In genomic region chr11:114576803-114577202, GRCm38 (mm10) we compare ENCODE assay signal across 13 mouse cellular contexts.
DNase-seq lines count a peak whose midpoint lies in the region; ATAC-seq and TF ChIP-seq lines count a peak whose summit lies in the region.
"Had no signal": no experiment of that assay in that cellular context is flagged by ENCODE, and none has a peak within 500 bp of the region (broad histone marks: within the 10 kb centered on the region; RNA-seq: fewer than 3 reads in every experiment).

No protein-coding gene starts in this region.

- TF ChIP-seq CTCF in intestine, postnatal 0 days (IDR thresholded peaks at IDR 0.05; ENCODE audit: low read depth): peak; percentile 30
- TF ChIP-seq CTCF in brain, embryonic 14.5 days (IDR thresholded peaks at IDR 0.05; ENCODE audit: borderline replicate concordance, extremely low read depth, insufficient read depth, insufficient read length): peak; percentile 28; the same call in 1 of the 2 replicates

- H3K36me3 ChIP-seq in intestine, postnatal 0 days (ENCODE audit: control insufficient read depth, insufficient read depth): no peaks in the 10 kb centered on the region
- no peaks in the 10 kb centered on the region for H3K36me3 ChIP-seq in intestine, embryonic 16.5 days (ENCODE audit: control insufficient read depth, insufficient read depth, low read length)
- H3K36me3 ChIP-seq: heart, embryonic 15.5 days; lung, embryonic 15.5 days; neural tube, embryonic 12.5 days had no signal

- no peaks in the 10 kb centered on the region for H3K4me1 ChIP-seq in intestine, postnatal 0 days (replicated peaks; ENCODE audit: control insufficient read depth, insufficient read depth, low read length)
- no peaks in the 10 kb centered on the region for H3K4me1 ChIP-seq in intestine, embryonic 16.5 days (ENCODE audit: control insufficient read depth, insufficient read depth, low read length)
- H3K4me1 ChIP-seq: heart, embryonic 15.5 days; lung, embryonic 15.5 days; neural tube, embryonic 12.5 days had no signal

- DNase-seq in B cell, adult 2 months: peak; percentile 42 to 46
- DNase-seq in brain, embryonic 14.5 days (ENCODE audit: low read depth): no peak
- DNase-seq in naive thymus-derived CD4-positive, alpha-beta T cell, adult 2 months (ENCODE audit: low read depth): peak; percentile 56
- no peak for DNase-seq in embryo, embryonic 11 days
- DNase-seq in MN1 (ENCODE audit: low spot score): no peak
- DNase-seq in heart, adult 8-10 months (ENCODE audit: low spot score): no peak
- DNase-seq: adrenal gland, postnatal 14 days; kidney, adult 18-20 months had no signal

- no peak overlapping the region for H3K4me2 ChIP-seq in intestine, postnatal 0 days (replicated peaks; ENCODE audit: low read depth)
- H3K4me2 ChIP-seq in intestine, embryonic 16.5 days (ENCODE audit: low read depth, low read length): no peak overlapping the region
- H3K4me2 ChIP-seq: heart, embryonic 15.5 days; lung, embryonic 15.5 days; neural tube, embryonic 12.5 days had no signal

- WGBS in intestine, postnatal 0 days: 85% methylated on average over 8 of the region's 8 CpGs
- 82% methylated on average over 8 of the region's 8 CpGs for WGBS in intestine, embryonic 16.5 days

- H3K27me3 ChIP-seq in intestine, postnatal 0 days (replicated peaks; ENCODE audit: control insufficient read depth, insufficient read depth, low read length): no peaks in the 10 kb centered on the region
- no peaks in the 10 kb centered on the region for H3K27me3 ChIP-seq in intestine, embryonic 16.5 days (replicated peaks; ENCODE audit: control insufficient read depth, insufficient read depth, low read length)
- H3K27me3 ChIP-seq: heart, embryonic 15.5 days; lung, embryonic 15.5 days; neural tube, embryonic 12.5 days had no signal

- no peak overlapping the region for H3K4me3 ChIP-seq in intestine, postnatal 0 days (ENCODE audit: low read depth, low read length)
- no peak overlapping the region for H3K4me3 ChIP-seq in intestine, embryonic 16.5 days (ENCODE audit: low read length)
- H3K4me3 ChIP-seq: heart, embryonic 15.5 days; lung, embryonic 15.5 days; neural tube, embryonic 12.5 days had no signal

- no peak for ATAC-seq in intestine, postnatal 0 days
- ATAC-seq in intestine, embryonic 16.5 days: no peak

- H3K9me3 ChIP-seq in intestine, postnatal 0 days (ENCODE audit: control insufficient read depth): no peaks in the 10 kb centered on the region
- H3K9me3 ChIP-seq in intestine, embryonic 16.5 days (ENCODE audit: control insufficient read depth, low read length): no peaks in the 10 kb centered on the region
- H3K9me3 ChIP-seq: heart, embryonic 15.5 days; lung, embryonic 15.5 days had no signal

- no peak for TF ChIP-seq POLR2A in brain, embryonic 14.5 days (IDR thresholded peaks at IDR 0.05; ENCODE audit: borderline replicate concordance, extremely low read depth, insufficient read depth, insufficient read length, poor library complexity, severe bottlenecking)

- no peak overlapping the region for H3K9ac ChIP-seq in intestine, postnatal 0 days (ENCODE audit: low read depth, low read length)
- H3K9ac ChIP-seq in intestine, embryonic 16.5 days (ENCODE audit: low read depth, low read length): no peak overlapping the region
- H3K9ac ChIP-seq: heart, embryonic 15.5 days; lung, embryonic 15.5 days; neural tube, embryonic 12.5 days had no signal

- no peak overlapping the region for H3K27ac ChIP-seq in intestine, postnatal 0 days (ENCODE audit: low read depth, low read length)
- no peak overlapping the region for H3K27ac ChIP-seq in intestine, embryonic 16.5 days (ENCODE audit: low read length)
- H3K27ac ChIP-seq: heart, embryonic 15.5 days; lung, embryonic 15.5 days; neural tube, embryonic 12.5 days had no signal

Comparison
In these comparisons a context has a peak if more than half of its experiments do, and no peak if none do; other contexts are left out.
1. DNase-seq: peak in B cell, adult 2 months (2 of 2) and naive thymus-derived CD4-positive, alpha-beta T cell, adult 2 months (single experiment); none in brain, embryonic 14.5 days (single experiment), embryo, embryonic 11 days (single experiment), MN1 (single experiment) and heart, adult 8-10 months (single experiment).